In genomic region chr5:34191021-34191420, GRCm38 (mm10) we compare ENCODE assay signal across 11 mouse cellular contexts. TPM values are rescaled to one million over a fixed set of nuclear protein-coding genes. Genes with fewer than 3 reads are reported as not detected.
DNase-seq lines count a peak whose midpoint lies in the region; ATAC-seq and TF ChIP-seq lines count a peak whose summit lies in the region.
"Had no signal": no experiment of that assay in that cellular context is flagged by ENCODE, and none has a peak within 500 bp of the region (broad histone marks: within the 10 kb centered on the region; RNA-seq: fewer than 3 reads in every experiment).

No protein-coding gene starts in this region.

- WGBS in embryonic facial prominence, embryonic 14.5 days: 42% methylated on average over 4 of the region's 4 CpGs
- WGBS in embryonic facial prominence, embryonic 10.5 days: 51% methylated on average over 4 of the region's 4 CpGs
- WGBS in liver, adult 2 months: 68% methylated on average over 4 of the region's 4 CpGs
- WGBS in liver, embryonic 12.5 days (ENCODE audit: insufficient replicate concordance): 39% methylated on average over 4 of the region's 4 CpGs
- WGBS in limb, embryonic 10.5 days: 54% methylated on average over 4 of the region's 4 CpGs

- no peaks in the 10 kb centered on the region for H3K27me3 ChIP-seq in embryonic facial prominence, embryonic 14.5 days (replicated peaks; ENCODE audit: control insufficient read depth, insufficient read depth, low read length)
- H3K27me3 ChIP-seq in embryonic facial prominence, embryonic 10.5 days (replicated peaks; ENCODE audit: low read depth, poor library complexity, severe bottlenecking): peaks cover 16% of the 10 kb centered on the region; the same call in 1 of the 2 replicates
- no peaks in the 10 kb centered on the region for H3K27me3 ChIP-seq in liver, adult 2 months (ENCODE audit: control insufficient read depth, insufficient read depth, low read length)
- H3K27me3 ChIP-seq in liver, embryonic 12.5 days (replicated peaks): no peaks in the 10 kb centered on the region; the same call in 1 of the 2 replicates
- H3K27me3 ChIP-seq in limb, embryonic 10.5 days (ENCODE audit: low read depth, poor library complexity, severe bottlenecking): peaks cover 6% of the 10 kb centered on the region
- H3K27me3 ChIP-seq: hindbrain, embryonic 12.5 days had no signal

- TF ChIP-seq POLR2A in liver, adult 2 months (IDR thresholded peaks at IDR 0.05; ENCODE audit: extremely low read depth, insufficient read depth, low read length): no peak

- peaks cover 8% of the 10 kb centered on the region for H3K79me2 ChIP-seq in liver, adult 2 months (ENCODE audit: control insufficient read depth, insufficient read depth, low read length)

- peaks cover 9% of the 10 kb centered on the region for H3K4me1 ChIP-seq in embryonic facial prominence, embryonic 14.5 days (ENCODE audit: control insufficient read depth, insufficient read depth, low read length)
- peaks cover 29% of the 10 kb centered on the region for H3K4me1 ChIP-seq in embryonic facial prominence, embryonic 10.5 days
- peaks cover 5% of the 10 kb centered on the region for H3K4me1 ChIP-seq in liver, adult 2 months (ENCODE audit: control insufficient read depth, insufficient read depth, low read length)
- peaks cover 29% of the 10 kb centered on the region for H3K4me1 ChIP-seq in liver, embryonic 12.5 days
- peaks cover 25% of the 10 kb centered on the region for H3K4me1 ChIP-seq in limb, embryonic 10.5 days

- DNase-seq in embryonic facial prominence, embryonic 14.5 days (ENCODE audit: low spot score): peak; percentile 58
- no peak for DNase-seq in embryonic facial prominence, embryonic 10.5 days (ENCODE audit: low spot score)
- DNase-seq in liver, adult 2 months (ENCODE audit: extremely low read depth, low read depth, low spot score): peak; percentile 28
- peak; percentile 73 for DNase-seq in kidney, adult 9 months
- DNase-seq in lung, postnatal 4 days: peak; percentile 70 to 87
- no peak for DNase-seq in limb, embryonic 10.5 days (ENCODE audit: low spot score)
- no peak for DNase-seq in neural tube, embryonic 10.5 days (ENCODE audit: extremely low spot score, low spot score)

- TF ChIP-seq CTCF in liver, adult 2 months (IDR thresholded peaks at IDR 0.05; ENCODE audit: low read depth, low read length): no peak

- H3K4me2 ChIP-seq in embryonic facial prominence, embryonic 14.5 days (ENCODE audit: low read depth, low read length): no peak overlapping the region
- H3K4me2 ChIP-seq in liver, embryonic 12.5 days: no peak overlapping the region
- H3K4me2 ChIP-seq: hindbrain, embryonic 12.5 days had no signal

- H3K9ac ChIP-seq in embryonic facial prominence, embryonic 14.5 days (ENCODE audit: low read depth, low read length): no peak overlapping the region
- no peak overlapping the region for H3K9ac ChIP-seq in liver, adult 2 months (ENCODE audit: low read depth, low read length)
- no peak overlapping the region for H3K9ac ChIP-seq in liver, embryonic 12.5 days
- H3K9ac ChIP-seq: hindbrain, embryonic 12.5 days had no signal

- H3K4me3 ChIP-seq in embryonic facial prominence, embryonic 14.5 days (ENCODE audit: low read depth, low read length): no peak overlapping the region
- H3K4me3 ChIP-seq in embryonic facial prominence, embryonic 10.5 days: no peak overlapping the region
- H3K4me3 ChIP-seq in liver, adult 2 months (ENCODE audit: insufficient read depth, low read depth, low read length): no peak overlapping the region
- H3K4me3 ChIP-seq in liver, embryonic 12.5 days: no peak overlapping the region
- no peak overlapping the region for H3K4me3 ChIP-seq in limb, embryonic 10.5 days
- H3K4me3 ChIP-seq: hindbrain, embryonic 12.5 days; midbrain, embryonic 10.5 days had no signal

- H3K27ac ChIP-seq in embryonic facial prominence, embryonic 14.5 days (replicated peaks; ENCODE audit: low read depth, low read length): no peak overlapping the region
- H3K27ac ChIP-seq in embryonic facial prominence, embryonic 10.5 days (replicated peaks): no peak overlapping the region
- H3K27ac ChIP-seq in liver, adult 2 months (replicated peaks; ENCODE audit: insufficient read depth, low read depth, low read length): no peak overlapping the region
- H3K27ac ChIP-seq in liver, embryonic 12.5 days: no peak overlapping the region
- H3K27ac ChIP-seq in limb, embryonic 10.5 days: no peak overlapping the region
- H3K27ac ChIP-seq: hindbrain, embryonic 12.5 days; midbrain, embryonic 10.5 days had no signal

- ATAC-seq in embryonic facial prominence, embryonic 14.5 days (ENCODE audit: low read depth): no peak
- no peak for ATAC-seq in liver, embryonic 12.5 days
- ATAC-seq: CD4-positive, CD25-positive, alpha-beta regulatory T cell, adult 4 months had no signal

- no peaks in the 10 kb centered on the region for H3K36me3 ChIP-seq in embryonic facial prominence, embryonic 14.5 days (ENCODE audit: control insufficient read depth, insufficient read depth, low read length)
- no peaks in the 10 kb centered on the region for H3K36me3 ChIP-seq in embryonic facial prominence, embryonic 10.5 days (replicated peaks)
- no peaks in the 10 kb centered on the region for H3K36me3 ChIP-seq in liver, adult 2 months (ENCODE audit: control insufficient read depth, insufficient read depth, low read length)
- no peaks in the 10 kb centered on the region for H3K36me3 ChIP-seq in liver, embryonic 12.5 days
- no peaks in the 10 kb centered on the region for H3K36me3 ChIP-seq in limb, embryonic 10.5 days
- H3K36me3 ChIP-seq: hindbrain, embryonic 12.5 days; midbrain, embryonic 10.5 days had no signal

- no peaks in the 10 kb centered on the region for H3K9me3 ChIP-seq in embryonic facial prominence, embryonic 14.5 days (ENCODE audit: control insufficient read depth, low read length)
- H3K9me3 ChIP-seq in embryonic facial prominence, embryonic 10.5 days: no peaks in the 10 kb centered on the region
- H3K9me3 ChIP-seq in liver, embryonic 12.5 days (replicated peaks): no peaks in the 10 kb centered on the region
- no peaks in the 10 kb centered on the region for H3K9me3 ChIP-seq in limb, embryonic 10.5 days (replicated peaks)
- H3K9me3 ChIP-seq: hindbrain, embryonic 12.5 days; midbrain, embryonic 10.5 days had no signal

RNA-seq across cellular contexts. Expression of gene Mxd4, which starts 3.5 kb away (rescaled TPM):
- 53.5 and 53.7 TPM in 2 replicates for polyA plus RNA-seq in embryonic facial prominence, embryonic 14.5 days (2014; fragmentation: Nextera tagmentation; extraction: Ambion mirVana)
- 18.7 and 23.0 TPM in 2 replicates for polyA plus RNA-seq in embryonic facial prominence, embryonic 10.5 days (2016; fragmentation: Nextera tagmentation; extraction: Ambion mirVana)
- 43.6 and 53.5 TPM in 2 replicates for total RNA-seq in liver, adult 2 months (2014; rRNA removed)
- polyA plus RNA-seq in liver, adult 2 months (2012; rRNA removed): 111 and 125 TPM in 2 replicates
- 5.4 and 5.5 TPM in 2 replicates for polyA plus RNA-seq in liver, embryonic 12.5 days (2016; fragmentation: Nextera tagmentation; extraction: Ambion mirVana)
- polyA plus RNA-seq in limb, embryonic 10.5 days (2016; fragmentation: Nextera tagmentation; extraction: Ambion mirVana): 13.2 and 25.3 TPM in 2 replicates

RNA-seq across cellular contexts. Expression of gene Haus3, which starts 21.7 kb away (rescaled TPM):
- polyA plus RNA-seq in embryonic facial prominence, embryonic 14.5 days (2014; fragmentation: Nextera tagmentation; extraction: Ambion mirVana): 26.8 and 28.3 TPM in 2 replicates
- polyA plus RNA-seq in embryonic facial prominence, embryonic 10.5 days (2016; fragmentation: Nextera tagmentation; extraction: Ambion mirVana): 53.0 and 60.0 TPM in 2 replicates
- 3.9 and 4.0 TPM in 2 replicates for total RNA-seq in liver, adult 2 months (2014; rRNA removed)
- polyA plus RNA-seq in liver, adult 2 months (2012; rRNA removed): 0.17 and 0.27 TPM in 2 replicates
- 38.0 and 39.8 TPM in 2 replicates for polyA plus RNA-seq in liver, embryonic 12.5 days (2016; fragmentation: Nextera tagmentation; extraction: Ambion mirVana)
- polyA plus RNA-seq in limb, embryonic 10.5 days (2016; fragmentation: Nextera tagmentation; extraction: Ambion mirVana): 56.7 and 58.0 TPM in 2 replicates

RNA-seq across cellular contexts. Expression of gene Poln, which starts 21.8 kb away (rescaled TPM):
- 0.94 and 1.9 TPM in 2 replicates for polyA plus RNA-seq in embryonic facial prominence, embryonic 14.5 days (2014; fragmentation: Nextera tagmentation; extraction: Ambion mirVana)
- 0.67 and 0.69 TPM in 2 replicates for polyA plus RNA-seq in embryonic facial prominence, embryonic 10.5 days (2016; fragmentation: Nextera tagmentation; extraction: Ambion mirVana)
- total RNA-seq in liver, adult 2 months (2014; rRNA removed): 0.13 TPM in 1 of 2 replicates, not detected in the other
- polyA plus RNA-seq in liver, adult 2 months (2012; rRNA removed): not detected in 2 replicates
- polyA plus RNA-seq in liver, embryonic 12.5 days (2016; fragmentation: Nextera tagmentation; extraction: Ambion mirVana): 0.48 and 0.56 TPM in 2 replicates
- polyA plus RNA-seq in limb, embryonic 10.5 days (2016; fragmentation: Nextera tagmentation; extraction: Ambion mirVana): 0.59 and 0.63 TPM in 2 replicates

Comparison
In these comparisons a context has a peak if more than half of its experiments do, and no peak if none do; other contexts are left out.
1. DNase-seq: peak in embryonic facial prominence, embryonic 14.5 days (single experiment), liver, adult 2 months (single experiment), kidney, adult 9 months (single experiment) and lung, postnatal 4 days (2 of 2); none in embryonic facial prominence, embryonic 10.5 days (single experiment), limb, embryonic 10.5 days (single experiment) and neural tube, embryonic 10.5 days (single experiment).
2. RNA of gene Haus3, which starts 21.7 kb away (polyA plus RNA-seq): 53.0 to 60.0 TPM in embryonic facial prominence, embryonic 10.5 days, 56.7 to 58.0 TPM in limb, embryonic 10.5 days, 38.0 to 39.8 TPM in liver, embryonic 12.5 days and 26.8 to 28.3 TPM in embryonic facial prominence, embryonic 14.5 days; 0.17 to 0.27 TPM in liver, adult 2 months; every median in the first group is over 10 times any median in the second.